Mouse (Mus musculus) CH12.LX (cell line): ENCODE results near the gene Cmtm8. TPM values are rescaled to one million over a fixed set of nuclear protein-coding genes. Genes with fewer than 3 reads are reported as not detected.

ENCODE experiments used
- DNase-seq: peaks from one replicate; pipeline ENCODE4 v3.0.0-alpha.2; 2013; ENCODE audit errors: extremely low read depth
- H3K27ac ChIP-seq: 2 replicates; pipeline ENCODE4 v1.5.1; 2012; ENCODE audit warnings: low read depth, mild to moderate bottlenecking, control low read depth, moderate library complexity; ENCODE audit not compliant: insufficient read depth
- H3K27me3 ChIP-seq: replicated peaks from 2 replicates; pipeline ENCODE3; 2012; ENCODE audit warnings: inconsistent platforms
- H3K36me3 ChIP-seq, 2 experiments: replicated peaks in 1 of 2; 2 replicates each; pipeline versions ENCODE3 to v1.6.1; 2012; ENCODE audit warnings: inconsistent platforms in 1 of 2, low read length in 1 of 2, mild to moderate bottlenecking in 1 of 2, mixed read lengths in 1 of 2, moderate library complexity in 1 of 2; ENCODE audit not compliant: control insufficient read depth in 1 of 2, insufficient read depth in 1 of 2
- H3K4me1 ChIP-seq, 2 experiments: 2 replicates each; pipeline ENCODE4 v1.6.1; 2012; ENCODE audit warnings: inconsistent platforms in 1 of 2, moderate library complexity in 1 of 2; ENCODE audit not compliant: insufficient read depth in 2 of 2, control insufficient read depth in 1 of 2
- H3K4me2 ChIP-seq: 2 replicates; pipeline ENCODE4 v1.6.1; 2012; ENCODE audit warnings: low read depth, mild to moderate bottlenecking, control low read depth; ENCODE audit not compliant: poor library complexity, insufficient read depth, severe bottlenecking
- H3K4me3 ChIP-seq, 3 experiments: fragments of 150-350 bp in 1 of 3; sonication (generic) in 1 of 3; replicated peaks in 1 of 3; 2 replicates each; pipeline versions ENCODE3 to v1.5.1; 2011 to 2012; ENCODE audit warnings: low read depth in 2 of 3, low read length in 2 of 3, mild to moderate bottlenecking in 2 of 3, moderate library complexity in 2 of 3, control low read depth in 1 of 3, improper control_type of control experiment in 1 of 3, inconsistent platforms in 1 of 3, mixed read lengths in 1 of 3; ENCODE audit not compliant: poor library complexity in 1 of 3
- H3K79me2 ChIP-seq: replicated peaks from 2 replicates; pipeline ENCODE4 v1.6.1; 2012; ENCODE audit warnings: mild to moderate bottlenecking, moderate library complexity; ENCODE audit not compliant: control insufficient read depth, poor library complexity, insufficient read depth, severe bottlenecking; ENCODE audit errors: extremely low read depth
- H3K9ac ChIP-seq: 2 replicates; pipeline ENCODE4 v1.6.1; 2012; ENCODE audit warnings: low read depth, mild to moderate bottlenecking, control low read depth, moderate library complexity; ENCODE audit not compliant: insufficient read depth
- H3K9me3 ChIP-seq: replicated peaks from 2 replicates; pipeline ENCODE3; 2012; ENCODE audit warnings: low read length, inconsistent platforms, mixed read lengths
- BHLHE40 ChIP-seq: IDR thresholded peaks from 2 replicates; pipeline ENCODE4 v1.6.1; 2011; ENCODE audit warnings: mild to moderate bottlenecking, low read depth, low read length, improper control_type of control experiment
- CHD1 ChIP-seq: IDR thresholded peaks from 2 replicates; pipeline ENCODE4 v1.6.1; 2012; ENCODE audit warnings: low read depth, low read length, improper control_type of control experiment, inconsistent platforms
- CHD2 ChIP-seq: IDR thresholded peaks from 2 replicates; pipeline ENCODE4 v1.6.1; 2011; ENCODE audit warnings: low read length, improper control_type of control experiment
- E2F4 ChIP-seq: IDR thresholded peaks from 2 replicates; pipeline ENCODE4 v1.6.1; 2011; ENCODE audit warnings: low read depth, low read length, improper control_type of control experiment; ENCODE audit not compliant: insufficient replicate concordance
- EP300 ChIP-seq: IDR thresholded peaks from 2 replicates; pipeline ENCODE4 v1.6.1; 2011; ENCODE audit warnings: low read length, improper control_type of control experiment
- ETS1 ChIP-seq: conservative IDR thresholded peaks from 2 replicates; pipeline ENCODE4 v1.6.1; 2012; ENCODE audit warnings: low read depth, mild to moderate bottlenecking, inconsistent platforms, low read length, improper control_type of control experiment, moderate library complexity
- JUND ChIP-seq: conservative IDR thresholded peaks from 2 replicates; pipeline ENCODE4 v1.6.1; 2011; ENCODE audit warnings: low read depth, low read length, improper control_type of control experiment
- KAT2A ChIP-seq: IDR thresholded peaks from 2 replicates; pipeline ENCODE4 v1.6.1; 2012; ENCODE audit warnings: low read length, improper control_type of control experiment, inconsistent platforms; ENCODE audit not compliant: insufficient replicate concordance
- MAZ ChIP-seq: IDR thresholded peaks from 2 replicates; pipeline ENCODE4 v1.6.1; 2012; ENCODE audit warnings: low read depth, mild to moderate bottlenecking, inconsistent platforms, low read length, improper control_type of control experiment, moderate library complexity
- MEF2A ChIP-seq: IDR thresholded peaks from 2 replicates; pipeline ENCODE4 v1.6.1; 2014; ENCODE audit warnings: low read depth, mild to moderate bottlenecking, inconsistent platforms, low read length, improper control_type of control experiment, borderline replicate concordance
- NELFE ChIP-seq: IDR thresholded peaks from 2 replicates; pipeline ENCODE4 v1.6.1; 2011; ENCODE audit warnings: low read depth, low read length, improper control_type of control experiment
- NRF1 ChIP-seq: IDR thresholded peaks from 2 replicates; pipeline ENCODE4 v1.6.1; 2014; ENCODE audit warnings: low read depth, mild to moderate bottlenecking, inconsistent platforms, low read length, improper control_type of control experiment, moderate library complexity
- POLR2AphosphoS2 ChIP-seq: IDR thresholded peaks from 2 replicates; pipeline ENCODE4 v1.6.1; 2011; ENCODE audit warnings: low read depth, low read length, improper control_type of control experiment
- RCOR1 ChIP-seq: conservative IDR thresholded peaks from 2 replicates; pipeline ENCODE4 v1.6.1; 2012; ENCODE audit warnings: low read depth, mild to moderate bottlenecking, inconsistent platforms, low read length, improper control_type of control experiment
- SIN3A ChIP-seq: IDR thresholded peaks from 2 replicates; pipeline ENCODE4 v1.6.1; 2012; ENCODE audit warnings: low read length, improper control_type of control experiment, inconsistent platforms
- SMC3 ChIP-seq: IDR thresholded peaks from 2 replicates; pipeline ENCODE4 v1.6.1; 2011; ENCODE audit warnings: low read depth, low read length, improper control_type of control experiment
- TBP ChIP-seq: conservative IDR thresholded peaks from 2 replicates; pipeline ENCODE4 v1.6.1; 2011; ENCODE audit warnings: low read depth, low read length, improper control_type of control experiment
- UBTF ChIP-seq: IDR thresholded peaks from 2 replicates; pipeline ENCODE4 v1.6.1; 2012; ENCODE audit warnings: low read depth, mild to moderate bottlenecking, inconsistent platforms, low read length, improper control_type of control experiment, moderate library complexity
- USF1 ChIP-seq: IDR thresholded peaks from 2 replicates; pipeline ENCODE4 v1.6.1; 2014; ENCODE audit warnings: low read depth, mild to moderate bottlenecking, inconsistent platforms, low read length, improper control_type of control experiment
- ZNF384 ChIP-seq: IDR thresholded peaks from 2 replicates; pipeline ENCODE4 v1.6.1; 2012; ENCODE audit warnings: low read depth, low read length, improper control_type of control experiment, inconsistent platforms
- dilution Hi-C: fragments of 300-500 bp; cut with MboI; formaldehyde crosslinking; loops from 2 replicates; pipeline ENCODE4 v1.14.3; 2020; ENCODE audit warnings: low sequenced_read_pairs; ENCODE audit not compliant: extremely low pct_unique_long_range_greater_than_20kb, extremely low pct_ligation_motif_present
- in situ Hi-C: fragments of 300-500 bp; cut with MboI; formaldehyde crosslinking; loops from 3 replicates; pipeline ENCODE4 v1.14.3; 2019; ENCODE audit warnings: low sequenced_read_pairs, low pct_ligation_motif_present, low pct_unique_long_range_greater_than_20kb, mixed read lengths
- polyA plus RNA-seq: library from polyadenylated mRNA; unstranded; fragments of >175 nt; gene quantifications from 2 replicates; pipeline ENCODE4 v1.2.1, GENCODE M21; 2012; ENCODE audit warnings: low read depth; ENCODE audit not compliant: insufficient read length
- total RNA-seq, 2 experiments: library from RNA; depleted of rRNA; stranded (reverse); fragments of 300-350 nt in 1 of 2; fragments of >200 nt in 1 of 2; gene quantifications; 2 replicates each; pipeline ENCODE4 v1.2.3; 2012 to 2014

Cmtm8 gene
- total and polyA plus RNA-seq, 3 experiments = 1.6 to 4.1 (median 2.7) TPM

GRCm38 (mm10) chr9:114775272-114775671 lies 68.7 kb downstream of the Cmtm8 start:
- H3K4me2 ChIP-seq = no peak overlapping the region
- peaks cover 21 to 68% of the 10 kb centered on the region in 2 experiments for H3K4me1 ChIP-seq

GRCm38 (mm10) chr9:114774629-114775028 lies 69.3 kb downstream of the Cmtm8 start:
- H3K4me3 ChIP-seq = no peak overlapping the region
- no peaks in the 10 kb centered on the region for H3K27me3 ChIP-seq
- dilution Hi-C loops = no loop called here
- no peak for DNase-seq
- in situ Hi-C loops = no loop called here
- TF ChIP-seq MAZ (no peak), SMC3 (no peak), JUND (no peak), KAT2A (no peak), CHD1 (no peak), RCOR1 (no peak), USF1 (no peak), ZNF384 (no peak), E2F4 (no peak), MEF2A (no peak), CHD2 (no peak), NRF1 (no peak), BHLHE40 (no peak), UBTF (no peak)
- H3K4me2 ChIP-seq = no peak overlapping the region
- H3K9ac ChIP-seq = no peak overlapping the region
- peaks cover 12% of the 10 kb centered on the region for H3K79me2 ChIP-seq
- H3K9me3 ChIP-seq = peaks cover 9% of the 10 kb centered on the region
- no peak overlapping the region for H3K27ac ChIP-seq
- H3K4me1 ChIP-seq = peaks cover 21 to 69% of the 10 kb centered on the region in 2 experiments
- peaks cover 21 to 62% of the 10 kb centered on the region in 2 experiments for H3K36me3 ChIP-seq

More at GRCm38 (mm10) chr9:114775272-114775671, 68.7 kb downstream of the Cmtm8 start:
- no peak for DNase-seq
- no peaks in the 10 kb centered on the region for H3K27me3 ChIP-seq
- peaks cover 21 to 58% of the 10 kb centered on the region in 2 experiments for H3K36me3 ChIP-seq
- H3K9me3 ChIP-seq = peaks cover 9% of the 10 kb centered on the region
- H3K9ac ChIP-seq = no peak overlapping the region
- in situ Hi-C loops = no loop called here
- H3K27ac ChIP-seq = no peak overlapping the region
- TF ChIP-seq MEF2A (no peak), SIN3A (no peak), POLR2AphosphoS2 (no peak), TBP (no peak), NELFE (no peak), RCOR1 (no peak), MAZ (no peak), ETS1 (no peak), EP300 (no peak), KAT2A (no peak)
- H3K4me3 ChIP-seq = no peak overlapping the region
- dilution Hi-C loops = no loop called here
- H3K79me2 ChIP-seq = peaks cover 16% of the 10 kb centered on the region
